Mouse (Mus musculus) splenic B cell, adult 2 months (primary cell): ENCODE measurements around the gene Nmb.

ENCODE experiments used
- DNase-seq: peaks from one replicate; pipeline ENCODE4 v3.0.0-alpha.2; 2011; ENCODE audit warnings: low read depth, low spot score
- H3K27me3 ChIP-seq: 2 replicates; pipeline ENCODE4 v1.6.1; 2012; ENCODE audit warnings: mild to moderate bottlenecking, low read length, moderate library complexity, mixed read lengths; ENCODE audit not compliant: control insufficient read depth, poor library complexity, insufficient read depth, severe bottlenecking
- H3K36me3 ChIP-seq: 2 replicates; pipeline ENCODE4 v1.6.1; 2012; ENCODE audit warnings: mild to moderate bottlenecking, low read length, moderate library complexity, mixed read lengths; ENCODE audit not compliant: control insufficient read depth, poor library complexity, insufficient read depth, severe bottlenecking

The Nmb gene

DNA sequence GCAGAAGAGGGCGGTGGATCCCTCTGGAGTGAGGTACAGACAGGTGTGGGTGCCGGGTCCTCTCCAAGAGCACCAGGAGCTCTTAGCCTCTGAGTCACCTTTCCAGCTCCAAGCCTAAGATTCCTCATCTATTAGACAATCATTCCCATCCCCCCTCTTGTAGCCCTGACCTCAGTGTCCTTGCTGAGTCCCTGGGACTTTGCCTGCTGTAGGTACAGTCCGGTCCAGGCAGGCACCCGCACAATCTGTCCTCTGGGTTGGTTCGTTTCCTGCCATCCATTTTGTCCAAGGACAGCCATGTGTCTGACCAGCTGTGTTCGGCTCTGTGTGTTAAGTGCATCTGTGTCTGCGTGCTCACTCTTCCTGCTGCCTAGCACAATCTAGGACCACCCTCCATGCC is 16.3 kb downstream of the Nmb start:
- no peaks in the 10 kb centered on the region for H3K27me3 ChIP-seq
- H3K36me3 ChIP-seq, result peaks cover 4% of the 10 kb centered on the region
- DNase-seq, result no peak

DNA sequence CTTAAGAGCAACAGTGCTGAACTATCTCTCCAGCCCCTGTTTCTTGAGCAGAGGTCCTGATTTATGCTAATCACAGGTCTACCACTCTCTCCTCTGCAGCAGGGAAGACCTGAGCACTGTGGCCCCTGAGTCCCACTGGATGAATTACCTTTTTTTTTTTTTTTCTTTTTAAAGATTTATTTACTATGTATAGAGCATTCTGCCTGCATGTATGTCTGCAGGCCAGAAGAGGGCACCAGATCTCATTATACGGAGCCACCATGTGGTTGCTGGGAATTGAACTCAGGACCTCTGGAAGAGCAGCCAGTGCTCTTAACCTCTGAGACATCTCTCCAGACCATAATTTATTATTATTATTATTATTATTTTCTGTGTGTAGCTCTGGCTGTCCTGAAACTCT is 19.2 kb downstream of the Nmb start:
- no peaks in the 10 kb centered on the region for H3K27me3 ChIP-seq
- H3K36me3 ChIP-seq, result no peaks in the 10 kb centered on the region
- DNase-seq, result peak; percentile 61

DNA sequence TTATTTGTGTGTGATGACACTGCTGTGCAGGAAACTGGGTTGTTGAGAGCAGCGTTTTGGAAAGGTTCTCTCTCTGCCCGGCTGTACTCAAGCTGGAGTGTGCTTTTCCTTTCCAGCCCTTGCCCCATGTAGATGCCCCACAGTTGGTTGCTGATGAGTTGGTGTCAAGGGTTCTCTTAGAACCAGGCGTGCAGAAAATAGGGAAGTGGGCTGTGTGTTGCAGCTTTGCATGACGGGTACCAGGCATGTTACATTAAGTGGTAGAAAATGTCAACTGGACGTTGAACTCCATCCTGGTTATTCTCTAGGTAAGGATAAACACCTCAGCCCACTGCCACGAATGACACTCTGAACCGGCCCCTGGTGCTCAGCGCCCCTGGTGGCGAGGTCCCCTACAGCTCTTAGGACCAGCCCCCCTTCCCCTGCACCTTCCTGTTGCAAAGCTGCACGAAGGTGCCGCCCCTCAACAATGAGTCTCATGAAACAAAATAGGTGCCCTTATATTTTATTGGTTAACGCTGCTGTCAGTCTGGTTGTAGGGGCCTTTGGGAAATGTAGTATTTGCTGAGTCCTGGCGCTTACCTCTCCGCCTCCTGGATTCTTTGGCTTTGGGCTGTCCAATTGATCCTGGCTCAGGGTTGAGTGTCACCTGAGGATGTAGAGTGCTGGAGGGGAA is 21.9 kb downstream of the Nmb start:
- peak; percentile 94 for DNase-seq
- Histone ChIP-seq H3K27me3 (no peaks in the 10 kb centered on the region), H3K36me3 (no peaks in the 10 kb centered on the region)

DNA sequence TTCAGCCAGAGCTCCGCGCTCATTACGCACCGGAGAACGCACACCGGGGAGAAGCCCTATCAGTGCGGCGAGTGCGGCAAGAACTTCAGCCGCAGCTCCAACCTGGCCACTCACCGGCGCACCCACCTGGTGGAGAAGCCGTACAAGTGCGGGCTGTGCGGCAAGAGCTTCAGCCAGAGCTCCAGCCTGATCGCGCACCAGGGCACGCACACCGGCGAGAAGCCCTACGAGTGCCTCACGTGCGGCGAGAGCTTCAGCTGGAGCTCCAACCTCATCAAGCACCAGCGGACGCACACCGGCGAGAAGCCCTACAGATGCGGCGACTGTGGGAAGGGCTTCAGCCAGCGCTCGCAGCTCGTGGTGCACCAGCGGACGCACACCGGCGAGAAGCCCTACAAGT is 29.1 kb downstream of the Nmb start:
- no peak for DNase-seq
- Histone ChIP-seq H3K36me3 (no peaks in the 10 kb centered on the region), H3K27me3 (no peaks in the 10 kb centered on the region)

DNA sequence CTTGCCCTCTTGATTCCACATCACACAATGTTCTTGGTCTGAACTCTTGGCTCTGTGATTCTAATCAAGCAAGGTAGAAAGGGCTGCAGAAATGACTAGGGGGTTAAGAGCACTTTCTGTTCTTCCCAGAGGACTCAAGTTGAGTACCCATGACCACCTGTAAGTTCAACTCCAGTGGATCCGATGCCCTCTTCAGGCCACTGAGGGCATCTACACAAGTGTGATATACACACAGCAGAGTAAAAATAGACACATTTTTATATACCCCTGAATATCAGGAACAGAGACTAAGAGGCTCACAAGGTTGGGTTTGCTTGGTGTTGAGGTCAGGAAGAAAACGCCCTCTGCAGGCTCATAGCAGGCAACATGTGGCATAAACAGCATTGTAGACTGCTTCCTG is 31.2 kb downstream of the Nmb start:
- no peak for DNase-seq
- H3K36me3 ChIP-seq, result 0 out of 2 replicates have a peak, but pooled peaks cover 2% of the 10 kb centered on the region
- H3K27me3 ChIP-seq, result no peaks in the 10 kb centered on the region

DNA sequence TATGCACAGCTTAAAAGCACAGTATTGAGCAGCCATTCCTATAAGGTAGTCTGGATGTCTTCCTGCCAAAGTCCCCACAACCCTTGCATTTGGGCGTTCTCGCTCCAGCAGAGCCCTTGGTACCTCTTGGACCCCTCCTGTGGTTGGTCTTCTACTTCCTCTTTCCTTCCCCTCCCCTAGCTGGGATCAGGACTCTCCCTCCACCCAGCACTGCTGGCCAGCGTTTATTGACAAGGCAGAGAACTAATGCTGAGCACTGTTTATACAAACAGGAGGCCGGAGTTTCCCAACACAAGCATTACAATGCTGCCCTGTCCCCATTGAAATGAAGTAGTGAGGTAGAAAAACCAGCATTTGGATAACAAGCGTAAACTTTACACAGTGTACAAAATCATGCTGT is 31.8 kb downstream of the Nmb start:
- H3K27me3 ChIP-seq, result no peaks in the 10 kb centered on the region
- no peak for DNase-seq
- H3K36me3 ChIP-seq, result 0 out of 2 replicates have a peak, but pooled peaks cover 2% of the 10 kb centered on the region

DNA sequence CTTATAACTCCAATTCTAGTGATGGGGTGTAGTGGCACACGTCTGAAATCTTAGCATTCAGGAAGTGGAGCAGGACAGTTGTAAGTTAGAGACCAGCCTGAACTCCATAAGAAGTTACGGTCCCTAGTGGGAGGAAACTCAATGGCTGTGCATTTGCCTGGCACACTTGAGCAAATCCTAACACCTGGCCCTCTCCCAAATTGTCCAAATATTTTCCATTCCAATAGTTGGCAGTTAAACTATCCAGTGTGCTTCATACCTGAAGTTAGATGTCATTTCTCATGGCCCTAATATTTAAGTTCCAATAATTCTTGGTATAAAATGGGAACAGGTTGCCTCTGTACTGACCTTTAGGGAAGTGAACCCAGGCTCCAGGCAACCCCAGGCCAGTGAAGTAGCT is 36.2 kb downstream of the Nmb start:
- no peak for DNase-seq
- Histone ChIP-seq H3K36me3 (peaks cover 2% of the 10 kb centered on the region; the same call in 1 of the 2 replicates), H3K27me3 (no peaks in the 10 kb centered on the region)

DNA sequence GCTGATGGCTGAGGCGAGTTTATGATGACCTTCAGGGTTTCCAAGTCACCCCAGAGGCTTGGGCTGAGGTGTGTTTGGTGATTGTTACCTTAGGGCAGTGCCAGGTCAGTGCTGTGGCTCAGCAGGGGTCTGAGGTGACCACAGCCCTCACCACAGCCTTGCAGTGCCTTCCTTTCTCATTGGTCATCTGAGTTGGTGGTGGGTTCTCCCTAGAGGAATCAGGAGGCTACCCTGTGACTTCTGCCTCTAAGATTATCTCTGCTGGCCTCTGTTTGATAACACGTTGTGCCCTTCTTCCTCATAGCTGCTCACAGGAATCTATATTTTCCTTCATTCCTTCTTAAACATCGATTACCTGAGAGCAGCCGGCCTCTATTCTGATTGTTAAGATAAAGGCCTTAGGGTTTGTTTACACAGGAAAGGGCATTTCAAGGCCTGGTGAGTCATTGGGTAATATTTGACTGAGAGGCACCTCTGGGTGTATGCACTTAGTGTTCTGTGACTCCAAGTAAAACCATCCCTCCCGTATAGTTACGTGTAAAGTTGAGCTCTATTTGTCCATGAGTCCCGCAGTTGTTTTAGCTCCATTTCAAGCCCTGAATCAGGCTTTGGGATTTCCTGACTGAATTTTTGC is 38.2 kb downstream of the Nmb start:
- no peak for DNase-seq
- Histone ChIP-seq H3K27me3 (no peaks in the 10 kb centered on the region), H3K36me3 (peaks cover 2% of the 10 kb centered on the region; the same call in 1 of the 2 replicates)

DNA sequence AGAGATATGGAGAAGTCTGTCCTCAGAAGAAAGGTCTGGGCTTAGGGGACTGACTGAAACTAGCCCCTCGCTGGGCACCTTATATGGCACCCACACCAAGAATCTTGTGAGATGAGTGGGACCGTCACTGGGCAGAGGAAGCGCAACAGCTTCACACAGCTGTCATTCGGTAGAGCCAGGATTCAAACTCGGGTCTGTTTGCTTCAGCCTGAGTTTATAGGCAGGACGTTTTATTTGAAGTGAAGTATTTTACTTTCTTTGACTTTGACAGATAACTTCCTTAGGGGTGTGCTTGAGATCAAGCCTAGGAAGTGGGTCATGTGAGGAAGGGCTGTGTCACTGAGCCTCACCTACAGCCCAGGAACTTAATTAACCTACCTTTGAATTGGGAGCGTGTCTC is 39.4 kb downstream of the Nmb start:
- Histone ChIP-seq H3K27me3 (no peaks in the 10 kb centered on the region), H3K36me3 (peaks cover 2% of the 10 kb centered on the region; the same call in 1 of the 2 replicates)
- no peak for DNase-seq

DNA sequence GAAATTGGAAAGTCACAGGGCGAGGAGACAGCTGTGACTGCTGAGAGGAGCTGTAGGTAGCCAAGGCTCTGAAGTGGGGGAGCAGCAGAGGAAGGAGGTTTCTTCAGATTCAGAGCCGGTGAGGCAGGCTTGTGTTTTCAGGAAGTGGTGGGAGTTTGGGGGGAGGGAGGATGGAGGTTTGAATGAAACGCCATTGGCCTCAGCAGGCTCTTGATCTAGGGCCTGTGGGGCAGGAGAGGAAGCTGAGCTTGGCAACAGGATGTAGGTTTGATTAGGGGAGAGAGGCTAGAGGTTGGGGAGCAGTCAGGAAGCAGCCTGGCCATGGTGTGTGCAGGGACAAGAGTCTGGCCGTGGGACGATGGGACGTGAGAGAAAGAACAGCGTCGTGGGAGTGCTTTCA is 40.0 kb downstream of the Nmb start:
- DNase-seq, result peak; percentile 66
- Histone ChIP-seq H3K27me3 (no peaks in the 10 kb centered on the region), H3K36me3 (peaks cover under 1% of the 10 kb centered on the region; the same call in 1 of the 2 replicates)

DNA sequence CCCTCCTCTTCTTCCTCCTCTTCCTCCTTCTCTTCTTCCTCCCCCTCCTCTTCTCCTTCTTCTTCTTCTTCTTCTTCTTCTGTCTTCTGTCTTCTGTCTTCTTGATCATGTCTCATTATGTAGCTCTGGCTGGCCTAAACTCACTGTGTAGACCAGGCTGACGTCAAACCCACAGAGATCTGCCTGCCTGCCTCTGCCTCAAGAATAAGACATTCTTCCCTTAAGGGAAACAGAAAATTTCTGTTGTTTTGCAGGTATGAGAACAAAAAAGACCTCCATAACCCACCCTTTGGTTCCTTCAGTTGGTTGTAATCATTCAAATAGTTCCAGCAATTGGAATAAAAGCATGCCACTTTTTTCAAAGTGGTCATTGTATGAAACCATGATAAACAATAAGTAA is 40.7 kb downstream of the Nmb start:
- Histone ChIP-seq H3K27me3 (no peaks in the 10 kb centered on the region), H3K36me3 (no peaks in the 10 kb centered on the region; the same call in 1 of the 2 replicates)
- DNase-seq, result no peak

DNA sequence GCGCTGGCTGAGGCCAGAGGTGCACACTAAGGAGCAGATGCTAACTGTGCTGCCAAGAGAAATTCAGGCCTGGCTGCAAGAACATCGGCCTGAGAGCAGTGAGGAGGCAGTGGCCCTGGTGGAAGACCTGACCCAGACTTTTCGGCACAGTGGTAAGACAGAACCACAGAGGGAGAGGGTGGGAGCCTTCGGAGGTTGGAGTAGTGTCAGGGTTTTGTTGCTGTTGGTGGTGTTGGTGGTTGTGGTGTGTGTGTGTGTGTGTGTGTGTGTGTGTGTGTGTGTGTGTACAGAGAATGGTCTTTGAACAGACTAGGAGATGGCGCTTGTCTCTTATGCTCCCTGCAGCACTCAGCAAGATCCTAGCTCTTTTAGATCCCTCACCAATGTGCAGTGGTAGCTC is 41.4 kb downstream of the Nmb start:
- Histone ChIP-seq H3K36me3 (no peaks in the 10 kb centered on the region; the same call in 1 of the 2 replicates), H3K27me3 (no peaks in the 10 kb centered on the region)
- no peak for DNase-seq

DNA sequence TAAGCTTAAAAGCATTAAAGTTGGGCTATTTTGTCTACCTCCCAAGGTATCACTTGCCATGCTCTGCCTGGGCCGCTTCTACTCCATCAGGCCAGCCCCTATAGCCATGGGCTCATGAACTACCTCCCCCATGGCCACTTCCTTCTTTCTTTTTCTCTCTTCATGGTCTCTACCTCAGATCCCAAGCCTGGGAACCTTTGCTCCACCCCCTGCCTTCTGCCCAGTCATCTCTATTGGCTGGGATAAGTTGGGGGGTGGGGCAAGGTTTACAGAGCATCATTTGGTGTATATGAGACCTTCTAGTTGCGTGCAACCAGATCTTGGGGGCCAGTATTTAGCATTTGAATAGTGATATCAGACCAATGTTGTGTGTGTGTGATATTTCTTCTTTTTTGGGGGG is 42.4 kb downstream of the Nmb start:
- DNase-seq, result peak; percentile 21
- H3K27me3 ChIP-seq, result no peaks in the 10 kb centered on the region
- no peaks in the 10 kb centered on the region for H3K36me3 ChIP-seq

DNA sequence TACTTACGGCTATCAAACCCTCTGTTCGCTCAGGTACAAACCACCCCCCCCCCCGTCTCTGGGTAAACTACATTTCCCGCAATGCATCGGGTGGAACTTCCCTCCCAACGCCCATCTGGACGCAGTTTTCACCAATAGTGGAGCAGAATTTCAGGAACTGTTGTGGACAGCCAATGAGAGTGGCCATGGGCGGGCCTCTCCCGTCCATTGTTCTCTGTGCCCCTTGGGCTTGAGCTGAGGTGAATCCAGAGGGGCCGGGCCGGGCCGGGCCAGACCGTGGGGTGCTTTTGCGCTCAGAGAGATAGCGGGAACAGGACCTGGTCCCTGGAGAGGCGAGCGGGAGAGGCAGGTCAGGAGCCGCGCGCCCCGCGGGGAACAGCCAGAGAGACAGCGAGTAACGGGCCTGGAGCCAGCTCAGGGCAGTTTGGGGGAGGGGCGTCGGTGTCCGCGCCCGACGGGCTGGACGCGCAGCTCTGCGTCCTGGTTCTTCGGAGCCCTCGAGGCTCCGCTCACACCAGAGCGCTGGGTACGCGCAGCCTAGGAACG is 44.1 kb downstream of the Nmb start, which contains the start of gene Zscan2:
Gene Zscan2 (plus strand): TSS at position 192 of the 546 bp plus-strand sequence.
- no peaks in the 10 kb centered on the region for H3K36me3 ChIP-seq
- peak; percentile 93 for DNase-seq
- no peaks in the 10 kb centered on the region for H3K27me3 ChIP-seq

DNA sequence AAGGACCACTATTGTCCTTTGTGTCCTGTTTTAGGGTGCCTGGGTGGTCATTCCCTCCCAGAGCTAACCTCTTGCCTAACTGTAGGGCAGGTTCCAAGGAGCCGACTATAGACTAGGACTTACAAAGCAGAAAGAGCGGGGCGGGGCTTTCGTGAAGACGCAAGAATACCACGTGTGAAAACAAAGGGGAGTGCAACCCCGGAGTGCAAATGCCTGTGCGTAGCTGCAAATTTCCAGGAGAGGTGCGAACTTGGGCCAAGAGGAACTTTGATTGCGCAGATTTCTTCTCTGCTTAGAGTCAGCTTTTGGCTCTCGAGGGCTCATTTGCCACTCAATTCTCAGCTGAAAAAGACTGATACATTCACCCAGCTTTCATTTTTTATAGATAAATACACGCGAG is 44.6 kb downstream of the Nmb start:
- peak; percentile 71 for DNase-seq
- no peaks in the 10 kb centered on the region for H3K27me3 ChIP-seq
- H3K36me3 ChIP-seq, result no peaks in the 10 kb centered on the region
